Mouse (Mus musculus) forebrain, embryonic 11.5 days (tissue): ENCODE results near the gene Tcl1b2. TPM values are rescaled to one million over a fixed set of nuclear protein-coding genes. Genes with fewer than 3 reads are reported as not detected.
"Not testable (repeated sequence)": the region's sequence is repeated elsewhere in the genome, so short reads cannot be mapped to it uniquely, and the experiment has no call there.

Experiments used
- ATAC-seq: fragments of 200-750 bp; cut with Nextera tagmentation; replicated peaks from 2 replicates; pipeline ENCODE4 v1.8.0; 2017; ENCODE audit warnings: moderate TSS enrichment; ENCODE audit not compliant: low FRiP score
- DNase-seq: peaks from one replicate; pipeline ENCODE4 v3.0.0-alpha.2; 2017; ENCODE audit warnings: low spot score
- H3K27ac ChIP-seq: fragments of 300-500 bp; sonication (generic); 2 replicates; pipeline ENCODE4 v1.5.1; 2014; ENCODE audit warnings: low read depth, low read length
- H3K27me3 ChIP-seq: fragments of 300-500 bp; sonication (generic); 2 replicates; pipeline ENCODE4 v1.6.1; 2014; ENCODE audit warnings: mild to moderate bottlenecking, low read length, mixed read lengths; ENCODE audit not compliant: control insufficient read depth, insufficient read depth
- H3K36me3 ChIP-seq: fragments of 300-500 bp; sonication (generic); 2 replicates; pipeline ENCODE4 v1.6.1; 2014; ENCODE audit warnings: mild to moderate bottlenecking, low read length, moderate library complexity, mixed read lengths; ENCODE audit not compliant: control insufficient read depth, insufficient read depth
- H3K4me1 ChIP-seq: fragments of 300-500 bp; sonication (generic); replicated peaks from 2 replicates; pipeline ENCODE4 v1.6.1; 2014; ENCODE audit warnings: low read length, mixed read lengths; ENCODE audit not compliant: control insufficient read depth, insufficient read depth
- H3K4me2 ChIP-seq: fragments of 300-500 bp; sonication (generic); 2 replicates; pipeline ENCODE4 v1.6.1; 2014; ENCODE audit warnings: low read depth, mild to moderate bottlenecking, low read length, moderate library complexity, mixed read lengths; ENCODE audit not compliant: severe bottlenecking
- H3K4me3 ChIP-seq: fragments of 300-500 bp; sonication (generic); 2 replicates; pipeline ENCODE4 v1.5.1; 2014; ENCODE audit warnings: low read depth, low read length
- H3K9ac ChIP-seq: fragments of 300-500 bp; sonication (generic); 2 replicates; pipeline ENCODE4 v1.6.1; 2014; ENCODE audit warnings: low read length
- H3K9me3 ChIP-seq: fragments of 300-500 bp; sonication (generic); 2 replicates; pipeline ENCODE4 v1.6.1; 2016; ENCODE audit warnings: low read length, mixed read lengths; ENCODE audit not compliant: control insufficient read depth
- WGBS: fragments of 180-500 bp; shearing (Covaris S2); extraction: QIAGEN DNeasy Blood & Tissue Kit; methylation state at CpG from one replicate; pipeline ENCODE4 v1.1.7; 2014; 5-methylcytosine and 5-hydroxymethylcytosine counted together
- polyA plus RNA-seq: library from polyadenylated mRNA; unstranded; fragments of >200 nt; fragmentation: Nextera tagmentation; extraction: Ambion mirVana; gene quantifications from 2 replicates; pipeline ENCODE4 v1.2.1, GENCODE M21; 2014

The Tcl1b2 gene
- polyA plus RNA-seq, 1 experiment from 2014 or later: not detected

GRCm38 (mm10) chr12:105188980-105189379 is 43.2 kb downstream of the Tcl1b2 start:
- not testable (repeated sequence) for H3K4me1 ChIP-seq, DNase-seq, H3K4me3 ChIP-seq, H3K36me3 ChIP-seq, H3K4me2 ChIP-seq, H3K9ac ChIP-seq, H3K9me3 ChIP-seq, ATAC-seq, H3K27ac ChIP-seq, H3K27me3 ChIP-seq
- 60% methylated on average over 2 of the region's 2 CpGs for WGBS

- not testable (repeated sequence) for DNase-seq, H3K4me1 ChIP-seq, H3K9ac ChIP-seq, ATAC-seq, H3K4me2 ChIP-seq, H3K9me3 ChIP-seq, H3K4me3 ChIP-seq, H3K36me3 ChIP-seq, H3K27me3 ChIP-seq, H3K27ac ChIP-seq
- WGBS: 92% methylated on average over 6 of the region's 6 CpGs
Observed at GRCm38 (mm10) chr12:105190743-105191142, 44.9 kb downstream of the Tcl1b2 start, which contains the start of gene Tcl1b3. Gene Tcl1b3, plus strand, starts transcription at chr12:105191043.

GRCm38 (mm10) chr12:105199684-105200497 is 54.1 kb downstream of the Tcl1b2 start:
- DNase-seq, H3K36me3 ChIP-seq, H3K27me3 ChIP-seq, H3K9ac ChIP-seq, H3K27ac ChIP-seq, H3K9me3 ChIP-seq, ATAC-seq, H3K4me2 ChIP-seq, H3K4me1 ChIP-seq, H3K4me3 ChIP-seq: not testable (repeated sequence)
- WGBS: 21% methylated on average over 7 of the region's 7 CpGs

GRCm38 (mm10) chr12:105201657-105202056 is 55.8 kb downstream of the Tcl1b2 start, which contains the start of gene Tcl1b4:
Gene Tcl1b4, plus strand, starts transcription at chr12:105201957.
- not testable (repeated sequence) for H3K27me3 ChIP-seq, H3K4me1 ChIP-seq, H3K36me3 ChIP-seq, H3K27ac ChIP-seq, ATAC-seq, H3K4me3 ChIP-seq, H3K9ac ChIP-seq, H3K4me2 ChIP-seq, DNase-seq, H3K9me3 ChIP-seq
- WGBS: 80% methylated on average over 1 of the region's 1 CpGs

Other genes with a start within 250 kb of the Tcl1b2 start
- 0.20 and 0.28 TPM in 2 replicates for gene Syne3, start 136.2 kb upstream of the Tcl1b2 start, polyA plus RNA-seq
- 188 and 196 TPM in 2 replicates for gene Glrx5, start 113.3 kb upstream of the Tcl1b2 start, polyA plus RNA-seq
- gene Tcl1b1, start 13.7 kb downstream of the Tcl1b2 start, polyA plus RNA-seq: not detected in 2 replicates
- not detected in 2 replicates for gene Tcl1b5, start 30.3 kb downstream of the Tcl1b2 start, polyA plus RNA-seq
- not detected in 2 replicates for gene Tcl1b3, start 45.0 kb downstream of the Tcl1b2 start, polyA plus RNA-seq
- gene Tcl1b4, start 55.9 kb downstream of the Tcl1b2 start, polyA plus RNA-seq: not detected in 2 replicates
- gene Tcl1, start 76.8 kb downstream of the Tcl1b2 start, polyA plus RNA-seq: not detected in 2 replicates
- 0.65 and 0.91 TPM in 2 replicates for gene Tunar, start 187.9 kb downstream of the Tcl1b2 start, polyA plus RNA-seq